Mouse (Mus musculus): ENCODE measurements around the gene Cmip.

The Cmip gene

DNA sequence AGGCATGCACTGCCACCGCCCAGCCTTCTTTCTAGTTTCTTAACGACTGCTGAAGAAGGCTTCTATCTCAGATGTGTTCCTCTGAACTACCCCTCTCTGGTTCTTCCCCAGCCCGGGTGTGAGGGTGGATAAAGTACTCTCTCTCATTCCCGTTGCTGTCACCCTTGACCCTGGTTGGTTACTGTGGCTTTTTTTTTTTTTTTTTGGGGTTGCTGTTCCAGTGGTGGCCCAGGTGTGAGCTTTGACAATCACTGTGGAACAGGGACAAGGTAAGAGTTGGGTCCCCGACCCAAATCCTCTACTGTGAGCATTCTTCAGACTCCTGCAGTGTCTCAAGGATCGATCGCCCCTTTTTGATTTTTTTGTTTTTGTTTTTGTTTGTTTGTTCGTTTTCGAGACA is 214.8 kb downstream of the Cmip start:
- no peak for DNase-seq

DNA sequence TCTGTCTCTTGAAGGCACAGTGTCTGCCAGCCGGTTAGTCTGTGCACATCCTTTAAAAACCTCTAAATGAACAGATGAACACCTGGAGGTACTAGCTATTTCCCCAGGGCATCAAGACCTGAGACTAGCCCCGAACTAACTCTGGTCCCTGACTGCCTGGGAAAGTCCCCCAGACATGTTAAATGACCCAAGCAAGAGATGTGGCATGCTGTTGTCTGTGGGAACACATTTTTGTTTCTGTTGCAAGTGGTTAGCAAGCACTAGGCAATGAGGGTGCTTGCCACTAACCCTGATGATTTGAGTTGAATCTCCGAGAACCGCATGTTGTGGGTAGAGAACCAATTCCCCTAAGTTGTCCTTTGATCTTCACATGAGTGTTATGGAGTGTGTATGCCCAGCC is 215.5 kb downstream of the Cmip start:
- no peak for DNase-seq

GRCm38 (mm10) chr8:117474944-117475343 is 218.1 kb downstream of the Cmip start:
- peak; percentile 88 to 91 for DNase-seq

DNA sequence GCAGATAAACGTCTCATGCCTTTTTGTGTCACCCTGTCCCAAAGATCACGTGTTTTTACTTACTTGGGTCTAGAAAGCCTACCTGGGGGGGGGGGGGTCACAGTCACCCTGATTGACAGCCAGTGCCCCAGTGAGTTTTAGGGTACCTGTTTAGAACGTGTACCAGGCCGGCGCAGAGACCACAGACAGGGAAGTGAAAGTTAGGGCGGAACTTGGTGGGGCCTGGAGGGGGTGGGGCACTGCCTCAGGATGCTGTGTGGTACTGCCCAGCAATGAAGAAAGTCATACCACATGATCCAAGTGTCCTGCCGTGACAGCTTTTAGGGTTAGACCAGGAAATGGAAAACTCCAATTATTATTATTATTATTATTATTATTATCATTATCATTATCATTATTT is 219.0 kb downstream of the Cmip start:
- peak; percentile 53 to 71 for DNase-seq

- no peak for DNase-seq
Observed at GRCm38 (mm10) chr8:117478082-117478481, 221.2 kb downstream of the Cmip start.

DNA sequence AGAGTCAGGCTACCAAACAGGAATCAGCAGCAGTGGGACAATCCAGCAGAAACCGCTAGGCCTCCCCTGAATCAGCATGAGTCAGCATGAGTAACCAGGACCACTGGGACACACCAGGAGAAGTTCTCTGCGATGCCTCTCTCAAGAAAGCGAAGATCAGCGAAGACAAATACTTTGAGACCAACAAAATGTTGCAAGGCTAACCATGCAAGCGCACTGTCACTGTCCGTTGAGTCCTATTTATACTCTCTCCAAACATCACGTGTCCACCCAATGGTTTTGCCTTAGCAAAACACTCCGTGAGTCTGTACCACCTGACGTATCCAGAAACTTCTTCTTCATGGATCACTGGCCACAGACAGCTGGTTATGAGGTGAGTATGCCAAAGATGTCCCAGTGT is 223.1 kb downstream of the Cmip start:
- no peak for DNase-seq

DNA sequence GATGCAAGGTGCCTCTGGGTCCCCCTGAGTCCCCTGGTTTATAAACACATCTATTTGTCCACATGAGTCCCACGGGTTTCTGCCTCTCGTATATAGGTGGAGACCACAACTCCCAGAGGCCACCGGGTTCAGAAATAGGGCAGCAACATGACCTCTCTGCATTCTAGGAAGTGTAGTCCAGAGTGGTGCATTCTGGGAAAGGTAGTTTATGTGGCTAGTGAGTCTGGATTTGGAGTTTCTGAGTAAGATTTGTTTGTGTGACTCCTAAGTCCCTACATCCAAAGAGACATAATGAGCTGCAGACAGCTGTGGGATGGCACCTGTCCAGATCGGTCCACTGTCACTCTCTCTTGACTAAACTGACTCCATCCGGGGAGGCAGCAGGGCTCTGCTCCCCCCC is 223.7 kb downstream of the Cmip start:
- no peak for DNase-seq

GRCm38 (mm10) chr8:117481830-117482229 is 225.0 kb downstream of the Cmip start:
- peak; percentile 41 to 63 for DNase-seq

DNA sequence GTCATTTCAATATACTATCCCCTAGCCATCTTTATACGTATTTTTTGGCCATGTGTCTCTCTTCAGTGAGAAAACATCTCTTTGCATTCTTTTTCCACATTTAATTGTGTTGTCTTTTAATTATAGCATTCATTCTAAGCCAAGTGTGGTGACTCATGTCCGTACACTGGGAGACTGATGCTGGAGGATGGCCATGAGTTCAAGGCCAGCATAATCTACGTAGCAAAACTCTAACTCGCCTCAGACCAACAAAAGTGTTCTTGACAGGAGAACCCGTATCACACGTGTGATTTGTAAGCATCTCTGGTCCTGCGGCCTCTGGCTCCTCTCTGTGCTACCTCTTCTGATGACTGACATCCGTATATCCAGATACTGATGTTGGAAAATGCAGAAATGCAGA is 227.9 kb downstream of the Cmip start:
- DNase-seq, result no peak

GRCm38 (mm10) chr8:117485316-117485715 is 228.5 kb downstream of the Cmip start:
- no peak for DNase-seq

- DNase-seq, result no peak
Observed at GRCm38 (mm10) chr8:117488246-117489005, 231.6 kb downstream of the Cmip start.

- DNase-seq, result no peak
Observed at GRCm38 (mm10) chr8:117493543-117493942, 236.7 kb downstream of the Cmip start.

GRCm38 (mm10) chr8:117494874-117495273 is 238.0 kb downstream of the Cmip start:
- no peak for DNase-seq

- DNase-seq, result peak; percentile 44 to 47
Observed at GRCm38 (mm10) chr8:117498179-117498914, 241.5 kb downstream of the Cmip start, which contains the start of gene Plcg2. TSS of gene Plcg2 (plus strand) at chr8:117498291.

DNA sequence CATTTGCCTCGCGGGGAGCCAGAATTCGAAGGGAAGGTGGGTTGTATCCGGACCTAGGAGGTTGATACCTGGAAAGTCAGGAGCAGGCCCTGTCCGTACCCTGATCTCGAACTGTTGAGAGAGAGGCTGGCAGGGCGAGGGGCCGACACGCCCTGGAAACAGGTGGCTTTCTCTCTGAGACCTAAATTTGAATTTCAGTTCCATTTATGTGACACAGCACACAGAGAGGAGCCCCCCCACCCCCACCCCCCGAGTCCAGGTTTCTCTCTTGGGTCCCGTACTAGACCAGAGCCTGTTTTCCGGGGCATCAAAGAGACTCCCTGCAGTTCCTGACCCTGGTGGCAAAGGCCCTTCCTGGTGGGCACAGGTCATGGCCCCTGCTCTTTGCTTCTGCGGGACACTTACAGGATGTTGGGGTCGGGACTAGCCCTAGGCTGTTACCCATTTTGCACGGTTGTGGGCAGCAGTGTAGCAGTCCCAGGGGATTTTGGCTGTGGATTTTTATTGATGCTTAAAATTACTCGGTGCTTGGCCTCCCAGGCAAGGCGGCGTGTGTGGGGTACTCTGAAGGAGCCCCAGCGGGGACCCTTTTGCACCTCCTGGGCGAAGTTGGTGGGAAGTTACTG is 242.2 kb downstream of the Cmip start:
- DNase-seq, result no peak

- DNase-seq, result no peak
Observed at GRCm38 (mm10) chr8:117500232-117500823, 243.5 kb downstream of the Cmip start.

- no peak for DNase-seq
Observed at GRCm38 (mm10) chr8:117501323-117501722, 244.5 kb downstream of the Cmip start.

GRCm38 (mm10) chr8:117503405-117504069 is 246.7 kb downstream of the Cmip start:
- DNase-seq, result no peak

DNA sequence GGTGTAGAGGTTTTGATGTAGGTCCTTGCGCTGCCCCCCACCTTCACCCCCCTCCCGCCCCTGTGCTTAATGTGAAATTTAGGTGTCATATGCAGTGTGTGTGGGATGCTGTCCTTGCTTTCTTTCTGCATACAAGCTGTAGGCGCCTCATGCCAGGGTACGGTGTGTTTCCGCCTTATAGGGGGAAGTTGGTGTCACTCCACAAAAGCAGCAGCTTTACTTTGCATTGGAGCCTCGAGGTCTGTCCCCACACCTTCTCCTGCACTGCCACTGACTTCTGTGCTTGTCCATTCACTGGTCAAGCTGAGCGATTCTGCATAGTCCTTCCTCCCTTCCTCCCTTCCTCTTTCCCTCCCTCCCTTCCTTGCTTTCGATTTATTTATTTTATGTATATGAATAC is 250.8 kb downstream of the Cmip start:
- DNase-seq, result no peak
